Mouse (Mus musculus): Measurements from ENCODE around the gene Tcp10b. TPM values are rescaled to one million over a fixed set of nuclear protein-coding genes. Genes with fewer than 3 reads are reported as not detected.

The Tcp10b gene
- polyA plus RNA-seq (2012; rRNA removed): 0.08 and 0.24 TPM in 2 replicates

GRCm38 (mm10) chr17:13060804-13061203, at the start of gene Tcp10b:
TSS of gene Tcp10b (plus strand) at chr17:13061104.

GRCm38 (mm10) chr17:13052124-13052813, 8.6 kb upstream of the Tcp10b start, which contains the start of gene Gpr31b:
TSS of gene Gpr31b (minus strand) at chr17:13052296.

GRCm38 (mm10) chr17:13131710-13132109, 70.8 kb downstream of the Tcp10b start, which contains the start of gene Unc93a:
TSS of gene Unc93a (minus strand) at chr17:13131810.

Other genes starting within 250 kb of the Tcp10b start
- gene Mas1, start 193.0 kb upstream of the Tcp10b start, polyA plus RNA-seq (2012; rRNA removed): 0.20 and 0.47 TPM in 2 replicates
- 0.17 and 0.34 TPM in 2 replicates for gene Mrgprh, start 185.1 kb upstream of the Tcp10b start, polyA plus RNA-seq (2012; rRNA removed)
- 2.1 and 3.7 TPM in 2 replicates for gene Pnldc1, start 150.9 kb upstream of the Tcp10b start, polyA plus RNA-seq (2012; rRNA removed)
- gene Tcp1, start 145.4 kb upstream of the Tcp10b start, polyA plus RNA-seq (2012; rRNA removed): 52.6 and 53.0 TPM in 2 replicates
- 17.3 and 20.8 TPM in 2 replicates for gene Mrpl18, start 144.8 kb upstream of the Tcp10b start, polyA plus RNA-seq (2012; rRNA removed)
- gene Acat3, start 120.5 kb upstream of the Tcp10b start, polyA plus RNA-seq (2012; rRNA removed): 0.23 and 0.43 TPM in 2 replicates
- 14.7 and 15.9 TPM in 2 replicates for gene Acat2, start 100.4 kb upstream of the Tcp10b start, polyA plus RNA-seq (2012; rRNA removed)
- gene Wtap, start 66.9 kb upstream of the Tcp10b start, polyA plus RNA-seq (2012; rRNA removed): 9.6 and 14.4 TPM in 2 replicates
- gene Sod2, start 54.3 kb upstream of the Tcp10b start, polyA plus RNA-seq (2012; rRNA removed): 567 and 710 TPM in 2 replicates
- 0.74 and 0.78 TPM in 2 replicates for gene Gpr31b, start 8.8 kb upstream of the Tcp10b start, polyA plus RNA-seq (2012; rRNA removed)
- 0.07 and 0.33 TPM in 2 replicates for gene Unc93a, start 70.7 kb downstream of the Tcp10b start, polyA plus RNA-seq (2012; rRNA removed)
- gene Smok2a, start 160.1 kb downstream of the Tcp10b start, polyA plus RNA-seq (2012; rRNA removed): not detected in 2 replicates
- gene Smok2b, start 169.2 kb downstream of the Tcp10b start, polyA plus RNA-seq (2012; rRNA removed): not detected in 2 replicates

Data from ovary, adult 2 months (tissue).